Mouse (Mus musculus) adipocyte (in vitro differentiated cells): ENCODE measurements at regions not wholly inside any gene's neighbourhood (a gene's known extent, or its start where the extent isn't known, plus 50 kb on each side); places are given as distances from the start of the nearest gene placed in this dataset.

ENCODE experiments used
- DNase-seq: peaks from one replicate; pipeline ENCODE4 v3.0.0-alpha.2; 2016; ENCODE audit warnings: low spot score

DNA sequence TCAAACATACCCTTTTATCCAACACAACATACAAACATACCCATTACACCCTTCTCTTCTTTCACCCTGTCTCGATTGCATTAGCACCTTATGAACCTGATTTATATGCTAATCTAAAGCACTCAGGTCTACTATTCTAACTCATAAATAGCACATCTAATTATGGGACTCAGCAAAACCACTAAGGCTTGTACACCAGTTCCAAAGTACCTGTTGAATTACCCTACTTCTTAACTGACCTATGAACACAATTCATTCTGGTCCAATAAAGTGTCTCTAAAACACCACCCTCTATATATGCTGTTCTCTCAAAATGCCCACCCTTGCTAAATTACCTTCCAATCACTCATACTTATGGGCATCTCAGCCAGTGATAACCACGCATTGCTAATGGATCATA, 452.7 kb upstream of the Atp2b1 start:
- no peak for DNase-seq

- peak; percentile 67 for DNase-seq
Observed at GRCm38 (mm10) chr10:98474581-98474980, 439.6 kb upstream of the Atp2b1 start.

GRCm38 (mm10) chr10:98485751-98486681, 428.2 kb upstream of the Atp2b1 start:
- DNase-seq = no peak

GRCm38 (mm10) chr10:98494354-98494753, 419.9 kb upstream of the Atp2b1 start:
- no peak for DNase-seq

DNA sequence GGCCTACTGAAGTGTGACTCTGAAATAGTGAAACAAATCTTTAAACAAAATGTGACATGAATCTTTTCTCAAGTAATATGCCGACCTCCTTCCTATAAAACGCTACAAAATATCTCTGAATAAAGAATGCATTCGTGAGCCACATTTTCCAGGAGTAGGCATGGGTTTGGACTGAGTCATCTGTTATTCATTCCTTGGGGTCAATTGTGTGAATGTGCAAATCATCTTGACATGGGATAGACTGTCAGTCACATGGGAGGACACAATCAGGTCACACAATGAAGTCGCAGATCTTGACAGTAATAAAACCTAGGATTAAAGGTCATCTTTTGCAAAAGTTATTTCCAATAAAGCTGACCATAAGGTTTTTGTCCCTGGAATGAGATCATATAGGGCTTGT, 418.0 kb upstream of the Atp2b1 start:
- peak; percentile 13 for DNase-seq

DNA sequence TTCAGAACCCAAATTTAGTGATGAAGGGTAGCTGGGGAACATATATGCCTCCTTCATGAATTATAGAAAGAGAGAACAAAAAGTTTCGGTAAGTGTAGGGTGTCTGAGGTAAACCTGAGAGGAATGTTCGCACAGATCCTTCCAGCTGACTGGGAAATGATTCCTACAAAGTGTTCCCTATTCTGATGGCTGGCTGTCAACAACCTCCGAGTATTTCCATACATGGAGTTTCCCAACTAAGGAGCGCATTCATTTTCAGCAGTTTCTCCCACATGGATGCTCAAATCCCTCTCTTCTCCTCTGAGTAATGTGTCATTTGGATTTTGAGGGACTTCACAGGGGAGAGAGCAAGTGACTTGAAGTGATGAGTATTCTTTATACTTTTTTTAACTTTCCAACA, 413.9 kb upstream of the Atp2b1 start:
- DNase-seq = no peak

DNA sequence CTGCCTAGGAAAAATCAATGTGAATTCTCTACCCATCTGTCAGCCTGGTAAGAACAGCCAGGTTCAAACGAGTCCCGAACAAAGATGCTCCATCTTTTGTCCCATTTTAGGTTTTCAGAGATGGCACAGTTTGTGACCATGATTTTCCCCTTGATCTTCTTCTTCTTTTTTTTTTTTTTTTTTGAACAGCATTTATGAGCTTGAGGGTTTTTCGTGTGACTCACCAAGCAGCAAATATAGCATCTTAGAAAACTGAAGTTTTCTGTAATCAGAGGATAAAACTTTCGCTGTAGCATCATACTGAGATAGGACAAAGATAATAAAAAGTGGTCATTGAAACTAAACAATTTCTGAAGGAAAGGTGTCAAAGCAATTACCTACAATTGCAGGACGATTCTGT, 412.6 kb upstream of the Atp2b1 start:
- no peak for DNase-seq

DNA sequence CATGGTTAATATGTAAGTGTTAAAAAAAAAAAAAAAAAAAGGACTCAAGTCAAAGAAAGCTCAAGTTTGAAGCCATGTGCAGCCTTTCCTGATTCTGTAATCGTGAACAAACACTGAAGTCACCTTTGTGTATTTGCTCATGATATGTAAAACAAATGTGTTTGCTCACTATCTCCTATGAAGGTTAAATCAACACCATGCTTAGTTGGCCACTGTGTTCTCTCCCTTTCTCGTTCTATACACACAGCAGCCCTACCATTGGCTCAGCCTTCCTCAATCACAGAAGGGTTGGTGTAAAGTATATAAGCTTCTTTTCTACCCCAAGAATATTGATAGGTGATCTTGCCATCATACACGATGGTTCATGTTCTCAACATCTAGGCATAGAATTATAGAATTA, 409.7 kb upstream of the Atp2b1 start:
- DNase-seq = no peak

- no peak for DNase-seq
Observed at GRCm38 (mm10) chr10:98508515-98509143, 405.6 kb upstream of the Atp2b1 start.

- DNase-seq = no peak
Observed at GRCm38 (mm10) chr10:98514836-98515235, 399.4 kb upstream of the Atp2b1 start.

DNA sequence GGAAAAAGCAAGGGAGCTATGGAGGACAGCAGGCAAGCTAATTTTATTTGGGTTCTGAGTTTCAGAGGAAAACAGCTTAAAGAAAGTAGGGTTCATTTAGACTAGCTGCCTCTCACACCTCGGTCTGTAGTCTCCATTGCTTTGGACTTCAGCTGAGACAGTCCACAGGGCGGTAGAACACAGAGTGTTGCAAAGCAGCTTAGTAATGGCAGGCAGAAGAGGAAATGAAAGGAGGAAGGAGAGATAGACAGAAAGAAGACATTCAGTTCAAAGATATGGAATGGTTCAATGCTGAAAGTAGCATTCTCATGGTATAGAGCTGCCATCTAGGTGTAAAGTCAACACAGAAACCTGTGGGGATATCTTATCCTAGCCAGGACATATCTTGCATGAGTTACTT, 396.6 kb upstream of the Atp2b1 start:
- no peak for DNase-seq

DNA sequence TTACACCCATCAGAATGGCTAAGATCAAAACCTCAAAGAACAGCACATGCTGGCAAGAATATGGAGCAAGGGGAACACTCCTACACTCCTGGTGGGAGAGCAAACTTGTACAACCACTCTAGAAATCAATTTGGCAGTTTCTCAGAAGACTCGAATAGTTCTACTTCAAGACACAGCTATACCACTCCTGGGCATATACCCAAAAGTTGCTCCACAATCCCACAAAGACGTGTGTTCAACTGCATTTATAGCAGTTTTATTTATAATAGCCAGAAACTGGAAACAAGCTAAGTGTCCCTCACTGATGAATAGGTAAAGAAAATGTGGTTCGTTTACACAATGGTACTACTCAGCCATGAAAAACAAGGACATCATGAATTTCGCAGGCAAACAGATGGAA, 384.6 kb upstream of the Atp2b1 start:
- no peak for DNase-seq

GRCm38 (mm10) chr10:98531425-98531824, 382.8 kb upstream of the Atp2b1 start:
- peak; percentile 21 for DNase-seq

DNA sequence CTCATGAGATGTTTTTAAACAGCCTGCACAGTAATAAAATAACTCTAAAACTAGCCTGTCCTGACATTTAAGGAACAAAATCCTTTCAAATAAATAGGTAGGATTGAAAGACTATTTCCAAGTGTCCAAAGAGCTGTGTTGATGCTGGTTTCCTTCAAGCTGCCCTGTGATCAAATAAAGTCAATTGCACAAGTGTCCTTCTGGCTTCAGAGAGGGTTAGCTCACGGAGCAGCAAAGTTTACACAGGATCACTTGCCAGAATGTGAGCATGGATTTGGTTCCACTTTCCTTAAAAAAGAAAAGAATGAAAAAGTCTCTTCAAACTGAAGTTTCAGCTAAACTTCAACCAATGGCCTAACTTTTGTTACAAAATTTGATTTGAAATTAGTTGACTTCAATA, 375.5 kb upstream of the Atp2b1 start:
- peak; percentile 58 for DNase-seq

DNA sequence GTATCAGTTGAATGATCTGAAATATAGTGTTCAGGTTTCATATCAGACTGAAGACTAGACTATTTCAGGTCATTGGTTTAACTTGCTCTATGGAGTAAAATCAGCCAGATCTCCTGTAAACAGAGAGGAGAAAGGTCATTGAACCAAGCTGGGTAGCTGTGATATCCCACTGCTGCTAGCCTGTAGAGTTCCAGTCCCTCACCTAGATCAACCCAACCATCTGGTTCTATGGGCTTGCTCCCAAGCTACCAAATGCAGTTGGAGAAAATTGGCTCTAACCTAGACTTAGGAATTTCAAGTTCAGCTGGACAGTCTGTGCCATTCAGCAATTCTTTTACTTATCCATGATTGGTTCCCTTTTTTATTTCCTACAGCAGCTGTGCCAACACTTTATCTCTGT, 373.1 kb upstream of the Atp2b1 start:
- no peak for DNase-seq

DNA sequence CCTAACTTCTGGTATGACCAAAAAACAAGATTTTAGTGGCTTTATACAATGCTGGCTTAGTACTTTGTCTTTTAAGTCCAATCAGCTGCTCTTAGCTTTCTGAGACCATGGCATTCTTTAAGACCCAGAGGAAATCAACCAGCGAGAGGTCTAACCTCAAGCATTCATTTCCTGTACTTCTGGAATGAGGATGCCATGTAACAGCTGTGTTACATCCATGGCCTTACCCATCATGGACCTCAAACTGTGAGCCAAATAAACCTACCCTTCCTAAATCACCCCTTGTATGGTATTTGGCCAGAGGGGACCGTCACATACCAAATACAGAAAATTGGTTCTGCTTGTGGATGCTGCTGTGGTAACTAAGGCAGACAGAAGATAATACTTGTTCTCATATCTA, 372.1 kb upstream of the Atp2b1 start:
- no peak for DNase-seq

GRCm38 (mm10) chr10:98543253-98543997, 370.8 kb upstream of the Atp2b1 start:
- peak; percentile 68 for DNase-seq

DNA sequence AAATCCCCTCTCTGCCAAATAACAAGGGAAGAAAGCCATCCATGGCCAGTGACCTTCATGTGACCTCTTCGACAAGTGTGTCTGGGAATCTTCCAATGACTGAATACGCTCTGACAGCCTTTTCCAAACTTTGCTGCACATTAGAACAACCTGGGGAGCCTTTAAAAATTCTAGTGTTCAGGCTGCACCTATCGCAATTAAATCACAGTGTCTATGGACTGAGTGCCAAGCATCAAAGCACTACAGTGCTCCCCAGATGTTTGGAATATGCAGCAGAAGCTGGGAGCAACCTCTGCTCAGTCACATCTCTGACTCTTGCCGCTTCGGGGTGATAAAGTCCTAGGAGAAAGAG, 370.2 kb upstream of the Atp2b1 start:
- DNase-seq = no peak

GRCm38 (mm10) chr10:98554575-98554974, 359.6 kb upstream of the Atp2b1 start:
- DNase-seq = no peak

DNA sequence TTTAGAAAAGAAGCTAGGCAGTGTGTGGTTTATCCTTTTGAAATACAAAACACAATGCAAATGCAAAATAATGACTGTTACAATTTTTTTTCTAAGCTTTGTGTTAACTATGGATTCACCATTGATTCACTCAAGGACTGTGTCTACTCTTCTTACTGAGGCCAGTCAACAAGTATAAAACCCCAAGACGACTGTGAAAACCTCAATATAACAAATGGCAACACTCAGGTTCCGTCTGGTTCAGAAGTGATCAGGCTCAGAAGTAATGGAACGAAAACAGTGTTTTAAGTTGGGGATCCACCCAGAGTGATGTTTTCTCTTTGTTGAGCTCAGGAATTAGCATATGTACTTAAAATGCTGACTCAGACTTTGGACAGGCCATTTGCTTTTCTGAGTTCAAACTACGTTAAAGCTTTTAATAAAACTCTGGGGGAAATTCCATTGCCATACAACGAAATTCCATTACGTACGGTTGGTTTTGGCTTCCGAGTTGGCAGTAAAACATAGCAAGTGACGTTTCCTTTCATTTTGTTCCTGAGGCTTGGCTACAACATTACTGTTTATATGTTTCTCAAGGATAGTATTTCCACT, 356.6 kb upstream of the Atp2b1 start:
- DNase-seq = no peak

DNA sequence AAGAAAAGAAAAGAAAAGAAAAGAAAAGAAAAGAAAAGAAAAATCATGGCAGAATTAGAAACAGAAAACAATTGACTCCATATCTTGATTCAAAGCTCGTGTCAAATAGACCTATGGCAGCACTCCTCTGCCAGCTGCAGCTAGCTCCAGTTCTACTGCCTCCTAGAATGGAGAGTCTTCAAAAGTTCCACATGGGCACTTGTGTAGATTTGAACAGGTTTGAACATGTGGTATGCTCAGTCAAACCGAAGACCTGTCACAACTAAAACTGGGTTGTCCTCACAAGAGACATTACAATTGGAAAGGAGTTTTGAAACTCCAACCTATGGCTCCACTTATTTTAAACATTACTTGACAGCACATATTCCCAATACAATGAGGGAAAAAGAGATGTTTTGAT, 355.6 kb upstream of the Atp2b1 start:
- no peak for DNase-seq

DNA sequence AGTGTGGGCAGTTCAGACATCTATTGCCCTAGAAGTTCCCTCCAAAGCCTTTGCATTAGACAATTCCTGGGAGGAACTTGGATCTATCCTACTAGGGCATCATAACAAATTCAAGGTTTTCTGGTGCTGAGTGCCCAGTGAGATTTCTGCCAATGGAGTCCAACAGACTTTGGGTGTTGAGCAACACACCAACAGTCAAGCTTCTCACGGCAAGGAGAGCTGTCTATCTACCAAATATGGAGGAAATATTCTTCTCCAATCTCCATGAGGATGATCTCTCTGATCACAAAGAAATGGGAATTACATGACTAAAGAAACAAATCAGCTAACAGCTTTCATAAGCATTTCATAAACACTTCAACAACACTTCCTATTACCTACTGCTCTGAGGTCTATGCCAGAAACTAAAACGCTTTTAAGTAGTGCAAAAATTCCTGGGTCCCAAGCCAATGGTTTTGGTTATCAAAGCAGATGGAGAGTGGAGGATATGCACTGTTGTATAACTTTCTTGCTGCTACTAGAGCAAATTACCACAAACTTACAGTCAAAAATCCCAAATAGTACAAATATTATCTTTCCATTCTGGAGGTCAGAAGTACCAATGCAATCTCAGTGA, 351.8 kb upstream of the Atp2b1 start:
- peak; percentile 19 for DNase-seq
